Mouse (Mus musculus) forelimb bud, embryonic 11.5 days (tissue): ENCODE measurements around the gene Parva.

Experiments
- DNase-seq: peaks from one replicate; pipeline ENCODE4 v3.0.0-alpha.2; 2012; ENCODE audit warnings: low read depth, low spot score

Parva gene

GRCm38 (mm10) chr7:112423438-112423837 is 3.9 kb upstream of the Parva start:
- no peak for DNase-seq

- DNase-seq: no peak
Observed at GRCm38 (mm10) chr7:112426811-112427210, 494 bp upstream of the Parva start.

- peak; percentile 71 for DNase-seq
Observed at GRCm38 (mm10) chr7:112428158-112428535, 842 bp downstream of the Parva start.

GRCm38 (mm10) chr7:112439846-112440245 is 12.5 kb downstream of the Parva start:
- DNase-seq: no peak

GRCm38 (mm10) chr7:112444152-112444984 is 17.1 kb downstream of the Parva start:
- peak; percentile 32 for DNase-seq

GRCm38 (mm10) chr7:112444985-112445367 is 17.7 kb downstream of the Parva start:
- no peak for DNase-seq

GRCm38 (mm10) chr7:112446498-112446897 is 19.2 kb downstream of the Parva start:
- no peak for DNase-seq

- DNase-seq: no peak
Observed at GRCm38 (mm10) chr7:112449954-112450700, 22.8 kb downstream of the Parva start.

- no peak for DNase-seq
Observed at GRCm38 (mm10) chr7:112452471-112452870, 25.2 kb downstream of the Parva start.

- DNase-seq: no peak
Observed at GRCm38 (mm10) chr7:112453805-112454214, 26.5 kb downstream of the Parva start.

- no peak for DNase-seq
Observed at GRCm38 (mm10) chr7:112454380-112454779, 27.1 kb downstream of the Parva start.

- DNase-seq: no peak
Observed at GRCm38 (mm10) chr7:112454951-112455350, 27.6 kb downstream of the Parva start.

- DNase-seq: no peak
Observed at GRCm38 (mm10) chr7:112455566-112456110, 28.3 kb downstream of the Parva start.

GRCm38 (mm10) chr7:112457373-112457772 is 30.1 kb downstream of the Parva start:
- no peak for DNase-seq

- no peak for DNase-seq
Observed at GRCm38 (mm10) chr7:112457920-112458319, 30.6 kb downstream of the Parva start.

GRCm38 (mm10) chr7:112458440-112458839 is 31.1 kb downstream of the Parva start:
- DNase-seq: no peak

GRCm38 (mm10) chr7:112463074-112463473 is 35.8 kb downstream of the Parva start:
- DNase-seq: peak; percentile 60

- no peak for DNase-seq
Observed at GRCm38 (mm10) chr7:112465920-112466319, 38.6 kb downstream of the Parva start.

GRCm38 (mm10) chr7:112466786-112467185 is 39.5 kb downstream of the Parva start:
- DNase-seq: no peak

GRCm38 (mm10) chr7:112467687-112468111 is 40.4 kb downstream of the Parva start:
- peak; percentile 72 for DNase-seq

- DNase-seq: peak; percentile 75
Observed at GRCm38 (mm10) chr7:112469817-112470216, 42.5 kb downstream of the Parva start.

GRCm38 (mm10) chr7:112471316-112471715 is 44.0 kb downstream of the Parva start:
- DNase-seq: no peak
